Mouse (Mus musculus): ENCODE data around the gene Tmtc4. TPM values are rescaled to one million over a fixed set of nuclear protein-coding genes. Genes with fewer than 3 reads are reported as not detected.

Gene Tmtc4
- polyA plus RNA-seq, 1 experiment from 2014 or later = 25.2 TPM

DNA sequence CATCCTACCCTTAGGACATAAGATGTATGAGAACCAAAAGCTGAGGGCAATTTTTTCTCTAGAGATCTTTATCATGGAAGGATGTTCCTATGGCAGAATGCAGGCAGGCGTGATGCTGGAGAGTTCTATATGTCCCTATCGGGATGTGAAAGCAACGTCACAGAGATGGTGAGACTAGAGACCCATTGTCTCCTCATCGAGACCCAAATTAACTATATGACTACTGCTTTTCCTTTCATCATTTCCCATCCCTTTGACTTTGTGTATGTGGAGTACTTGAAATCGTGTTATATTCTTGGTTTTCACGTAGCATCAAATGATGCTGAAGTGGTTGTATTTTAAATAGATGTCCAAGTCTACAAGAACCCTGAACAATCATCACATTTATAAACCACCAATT is 70.2 kb downstream of the Tmtc4 start, which contains the start of gene Ggact:
Gene Ggact (minus strand): TSS at position 101 of the 400 bp plus-strand sequence.
- H3K4me1 ChIP-seq = no peaks in the 10 kb centered on the region
- no peaks in the 10 kb centered on the region; the same call in 1 of the 2 replicates for H3K36me3 ChIP-seq
- H3K27me3 ChIP-seq = no peaks in the 10 kb centered on the region
- no peaks in the 10 kb centered on the region for H3K9me3 ChIP-seq (replicated peaks)
- H3K27ac ChIP-seq (replicated peaks) = no peak within 1 kb of the TSS
- 76% methylated on average over 6 of the region's 6 CpGs for WGBS
- H3K9ac ChIP-seq = peak within 1 kb of the TSS; percentile 42
- ATAC-seq (ENCODE audit: insufficient number of reproducible peaks, low FRiP score, low TSS enrichment, low read depth) = no peak
- peak within 1 kb of the TSS; percentile 61 for H3K4me3 ChIP-seq (replicated peaks)
- H3K4me2 ChIP-seq (replicated peaks) = peak within 1 kb of the TSS; percentile 92

GRCm38 (mm10) chr14:122912812-122913498 is 70.9 kb downstream of the Tmtc4 start:
- H3K9ac ChIP-seq = peak overlapping the region; percentile 42
- H3K4me3 ChIP-seq (replicated peaks) = peak overlapping the region; percentile 61
- no peaks in the 10 kb centered on the region for H3K9me3 ChIP-seq (replicated peaks)
- ATAC-seq (ENCODE audit: insufficient number of reproducible peaks, low FRiP score, low TSS enrichment, low read depth) = peak; percentile 57; the same call in 1 of the 2 replicates
- WGBS = 3% methylated on average over 58 of the region's 58 CpGs
- no peaks in the 10 kb centered on the region for H3K4me1 ChIP-seq
- H3K27ac ChIP-seq (replicated peaks) = no peak overlapping the region
- no peaks in the 10 kb centered on the region for H3K36me3 ChIP-seq
- no peaks in the 10 kb centered on the region for H3K27me3 ChIP-seq
- peak overlapping the region; percentile 92 for H3K4me2 ChIP-seq (replicated peaks)

- Histone ChIP-seq H3K27me3 (no peaks in the 10 kb centered on the region), H3K4me3 (replicated peaks) (peak overlapping the region; percentile 61), H3K9ac (no peak overlapping the region), H3K27ac (replicated peaks) (no peak overlapping the region), H3K36me3 (no peaks in the 10 kb centered on the region), H3K4me2 (replicated peaks) (peak overlapping the region; percentile 92), H3K4me1 (no peaks in the 10 kb centered on the region), H3K9me3 (replicated peaks) (0 out of 2 replicates have a peak, but pooled peaks cover 4% of the 10 kb centered on the region)
- no peak for ATAC-seq (ENCODE audit: insufficient number of reproducible peaks, low FRiP score, low TSS enrichment, low read depth)
- 59% methylated on average over 1 of the region's 1 CpGs for WGBS
Observed at GRCm38 (mm10) chr14:122912137-122912536, 71.7 kb downstream of the Tmtc4 start.

- Histone ChIP-seq H3K27ac (replicated peaks) (no peak overlapping the region), H3K27me3 (no peaks in the 10 kb centered on the region), H3K36me3 (no peaks in the 10 kb centered on the region), H3K4me3 (replicated peaks) (no peak overlapping the region), H3K9ac (no peak overlapping the region), H3K4me2 (replicated peaks) (no peak overlapping the region), H3K9me3 (replicated peaks) (0 out of 2 replicates have a peak, but pooled peaks cover 4% of the 10 kb centered on the region), H3K4me1 (no peaks in the 10 kb centered on the region)
- no peak for ATAC-seq (ENCODE audit: insufficient number of reproducible peaks, low FRiP score, low TSS enrichment, low read depth)
Observed at GRCm38 (mm10) chr14:122911265-122911664, 72.6 kb downstream of the Tmtc4 start.

DNA sequence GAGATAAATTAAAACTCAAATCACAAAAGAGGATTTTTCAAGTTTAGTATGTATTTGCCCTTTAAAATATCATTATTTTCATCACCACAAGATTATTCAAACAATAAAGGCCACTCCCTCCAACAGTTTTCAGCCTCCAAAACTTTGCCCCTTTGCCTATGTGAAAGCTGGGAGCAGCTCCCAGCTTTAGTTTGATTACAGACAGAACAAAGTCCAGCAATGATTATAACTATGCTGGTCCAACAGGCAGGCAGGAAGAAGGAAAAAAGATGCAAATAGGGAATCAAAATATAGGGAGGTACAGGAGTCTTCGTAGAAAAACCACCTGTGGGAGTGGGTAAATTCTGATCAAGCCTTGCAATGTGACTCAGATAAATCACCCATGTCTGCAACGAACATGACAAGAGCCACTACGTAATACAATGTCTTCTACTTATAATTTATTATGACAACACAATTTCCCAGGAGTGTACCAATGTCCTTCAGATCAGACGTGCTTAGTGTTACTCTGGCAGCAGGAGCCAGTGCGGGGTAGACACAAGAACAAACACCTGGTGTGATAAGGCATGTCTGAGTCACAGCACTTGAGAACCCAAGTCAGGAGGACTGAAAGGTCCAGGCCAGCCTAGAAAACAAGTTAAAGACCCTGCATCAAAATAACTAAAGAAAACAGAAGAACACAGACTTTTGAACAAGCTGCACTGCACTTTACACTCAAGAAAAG is 74.3 kb downstream of the Tmtc4 start:
- ATAC-seq (ENCODE audit: insufficient number of reproducible peaks, low FRiP score, low TSS enrichment, low read depth) = no peak
- WGBS = 79% methylated on average over 5 of the region's 5 CpGs
- Histone ChIP-seq H3K4me3 (replicated peaks) (no peak overlapping the region), H3K4me2 (replicated peaks) (no peak overlapping the region), H3K4me1 (no peaks in the 10 kb centered on the region), H3K27me3 (no peaks in the 10 kb centered on the region), H3K27ac (replicated peaks) (no peak overlapping the region), H3K9me3 (replicated peaks) (0 out of 2 replicates have a peak, but pooled peaks cover 4% of the 10 kb centered on the region), H3K36me3 (no peaks in the 10 kb centered on the region), H3K9ac (no peak overlapping the region)

- 90% methylated on average over 4 of the region's 4 CpGs for WGBS
- no peaks in the 10 kb centered on the region for H3K36me3 ChIP-seq
- ATAC-seq (ENCODE audit: insufficient number of reproducible peaks, low FRiP score, low TSS enrichment, low read depth) = no peak
- H3K4me3 ChIP-seq (replicated peaks) = no peak overlapping the region
- H3K4me2 ChIP-seq (replicated peaks) = no peak overlapping the region
- 0 out of 2 replicates have a peak, but pooled peaks cover 4% of the 10 kb centered on the region for H3K9me3 ChIP-seq (replicated peaks)
- H3K9ac ChIP-seq = no peak overlapping the region
- 0 out of 2 replicates have a peak, but pooled peaks cover 1% of the 10 kb centered on the region for H3K4me1 ChIP-seq
- no peaks in the 10 kb centered on the region for H3K27me3 ChIP-seq
- no peak overlapping the region for H3K27ac ChIP-seq (replicated peaks)
Observed at GRCm38 (mm10) chr14:122908075-122908474, 75.8 kb downstream of the Tmtc4 start.

DNA sequence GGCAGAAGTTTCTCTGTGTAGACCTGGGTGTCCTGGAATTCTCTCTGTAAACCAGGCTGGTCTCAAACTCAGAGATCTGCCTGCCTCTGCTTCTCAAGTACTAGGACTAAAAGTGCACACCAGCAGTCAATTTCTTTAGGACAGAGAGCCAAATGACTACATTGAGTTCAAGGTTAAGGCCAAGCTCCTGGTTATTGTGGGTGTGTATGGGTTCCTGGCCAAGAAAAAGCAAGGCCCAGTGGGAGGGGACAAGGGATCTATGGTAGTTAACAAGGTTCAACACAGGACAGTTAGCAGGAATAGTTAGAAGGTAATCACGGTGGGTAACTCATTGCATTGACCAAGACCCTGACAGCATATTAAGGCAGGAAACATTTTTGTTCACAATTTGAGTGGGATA is 78.8 kb downstream of the Tmtc4 start:
- Histone ChIP-seq H3K36me3 (no peaks in the 10 kb centered on the region), H3K27me3 (no peaks in the 10 kb centered on the region), H3K9ac (no peak overlapping the region), H3K4me1 (peaks cover 13% of the 10 kb centered on the region), H3K4me2 (replicated peaks) (no peak overlapping the region), H3K9me3 (replicated peaks) (0 out of 2 replicates have a peak, but pooled peaks cover 4% of the 10 kb centered on the region), H3K4me3 (replicated peaks) (no peak overlapping the region), H3K27ac (replicated peaks) (no peak overlapping the region)
- no peak for ATAC-seq (ENCODE audit: insufficient number of reproducible peaks, low FRiP score, low TSS enrichment, low read depth)
- WGBS = 91% methylated on average over 1 of the region's 1 CpGs

DNA sequence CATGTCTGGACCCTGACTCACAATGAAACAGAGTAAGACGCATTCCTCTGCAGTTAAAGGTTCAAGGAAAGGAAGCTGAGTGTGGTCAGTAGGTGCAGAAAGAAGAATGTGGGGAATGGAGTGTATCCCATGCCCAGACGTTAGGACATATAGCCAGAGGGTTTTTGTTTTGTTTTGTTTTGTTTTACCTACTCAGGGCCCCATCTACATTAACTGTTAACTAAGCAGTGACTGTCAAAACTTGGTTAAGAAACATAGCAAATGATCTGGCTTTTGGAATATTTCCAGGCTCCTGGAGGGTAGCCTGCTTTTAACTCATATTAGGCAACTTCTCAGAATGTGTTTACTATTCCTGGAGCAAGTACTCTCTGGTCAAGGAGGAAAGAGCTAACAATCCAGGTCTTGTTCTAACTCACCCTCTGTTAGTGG is 79.9 kb downstream of the Tmtc4 start:
- peaks cover 13% of the 10 kb centered on the region for H3K4me1 ChIP-seq
- H3K9ac ChIP-seq = no peak overlapping the region
- H3K27ac ChIP-seq (replicated peaks) = no peak overlapping the region
- H3K4me2 ChIP-seq (replicated peaks) = no peak overlapping the region
- H3K4me3 ChIP-seq (replicated peaks) = no peak overlapping the region
- H3K27me3 ChIP-seq = no peaks in the 10 kb centered on the region
- 0 out of 2 replicates have a peak, but pooled peaks cover 4% of the 10 kb centered on the region for H3K9me3 ChIP-seq (replicated peaks)
- ATAC-seq (ENCODE audit: insufficient number of reproducible peaks, low FRiP score, low TSS enrichment, low read depth) = no peak
- 42% methylated on average over 2 of the region's 2 CpGs for WGBS
- no peaks in the 10 kb centered on the region for H3K36me3 ChIP-seq

DNA sequence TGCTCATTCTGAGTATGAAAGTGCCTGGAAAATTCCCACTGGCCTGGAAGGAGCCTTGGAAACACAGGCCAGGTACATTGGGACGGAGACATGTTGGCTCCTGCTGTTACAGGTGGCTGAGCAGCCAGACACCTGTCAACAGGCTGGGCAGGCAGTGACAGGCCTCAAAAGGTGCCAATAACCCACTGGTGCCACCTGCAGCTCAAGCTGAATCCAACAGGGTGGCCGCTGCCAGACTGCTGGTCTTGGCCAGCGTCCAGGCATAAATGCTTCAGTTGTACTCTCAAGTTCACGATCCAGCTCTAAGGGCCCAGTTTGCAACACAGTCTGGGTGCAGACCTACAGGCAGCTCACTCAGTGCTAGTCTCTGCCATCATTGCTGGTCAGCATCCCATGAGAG is 81.0 kb downstream of the Tmtc4 start:
- peak; percentile 53; the same call in 1 of the 2 replicates for ATAC-seq (ENCODE audit: insufficient number of reproducible peaks, low FRiP score, low TSS enrichment, low read depth)
- H3K9ac ChIP-seq = no peak overlapping the region
- no peak overlapping the region for H3K4me3 ChIP-seq (replicated peaks)
- H3K27ac ChIP-seq (replicated peaks) = no peak overlapping the region
- H3K36me3 ChIP-seq = no peaks in the 10 kb centered on the region
- H3K9me3 ChIP-seq (replicated peaks) = 0 out of 2 replicates have a peak, but pooled peaks cover 4% of the 10 kb centered on the region
- no peak overlapping the region for H3K4me2 ChIP-seq (replicated peaks)
- H3K27me3 ChIP-seq = no peaks in the 10 kb centered on the region
- 65% methylated on average over 4 of the region's 4 CpGs for WGBS
- H3K4me1 ChIP-seq = peaks cover 13% of the 10 kb centered on the region

DNA sequence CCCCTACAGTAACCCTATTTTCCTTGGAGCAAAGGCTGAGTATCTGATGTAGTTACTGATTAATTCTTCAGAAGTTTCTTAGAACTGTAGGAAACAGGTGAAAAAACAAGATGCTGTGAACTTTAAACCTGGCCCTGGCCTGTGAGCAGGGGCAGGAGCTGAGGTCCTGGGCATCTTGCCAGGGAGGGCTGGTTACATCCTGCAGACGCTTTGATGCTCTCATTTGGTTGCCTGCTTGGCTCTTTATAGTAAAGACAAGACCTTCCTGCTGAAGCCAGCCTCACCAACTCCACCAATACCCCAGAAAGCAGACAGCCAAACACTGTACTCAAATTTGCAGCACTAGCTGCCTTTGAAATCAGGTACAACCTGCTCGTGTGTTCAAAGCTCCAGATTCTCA is 81.7 kb downstream of the Tmtc4 start:
- Histone ChIP-seq H3K4me1 (peaks cover 13% of the 10 kb centered on the region), H3K36me3 (no peaks in the 10 kb centered on the region), H3K27ac (replicated peaks) (no peak overlapping the region), H3K27me3 (no peaks in the 10 kb centered on the region), H3K4me2 (replicated peaks) (no peak overlapping the region), H3K4me3 (replicated peaks) (no peak overlapping the region), H3K9ac (no peak overlapping the region), H3K9me3 (replicated peaks) (no peaks in the 10 kb centered on the region)
- WGBS = 53% methylated on average over 2 of the region's 2 CpGs
- ATAC-seq (ENCODE audit: insufficient number of reproducible peaks, low FRiP score, low TSS enrichment, low read depth) = no peak

DNA sequence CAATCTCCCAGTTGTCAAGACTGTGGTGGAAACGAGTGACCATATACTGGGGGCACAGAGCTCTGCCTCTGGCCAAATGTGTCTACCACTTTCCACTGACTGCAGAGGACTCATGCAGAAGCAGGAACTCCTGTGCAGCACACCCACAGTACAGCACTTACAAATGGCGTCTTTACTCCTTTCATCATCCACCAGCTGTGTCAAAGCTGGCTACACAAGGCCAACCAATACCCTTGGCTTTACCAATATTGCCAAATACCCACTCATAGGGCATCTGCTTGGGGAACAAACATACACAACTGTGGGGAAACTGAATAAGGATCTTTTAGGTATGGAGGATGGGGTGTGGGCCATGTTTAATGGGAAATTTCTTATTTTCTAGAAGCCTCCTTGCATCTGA is 82.1 kb downstream of the Tmtc4 start:
- Histone ChIP-seq H3K4me2 (replicated peaks) (no peak overlapping the region), H3K4me1 (peaks cover 13% of the 10 kb centered on the region), H3K36me3 (no peaks in the 10 kb centered on the region), H3K27ac (replicated peaks) (no peak overlapping the region), H3K27me3 (no peaks in the 10 kb centered on the region), H3K9ac (no peak overlapping the region), H3K4me3 (replicated peaks) (no peak overlapping the region), H3K9me3 (replicated peaks) (no peaks in the 10 kb centered on the region)
- 82% methylated on average over 2 of the region's 2 CpGs for WGBS
- no peak for ATAC-seq (ENCODE audit: insufficient number of reproducible peaks, low FRiP score, low TSS enrichment, low read depth)

Measured in embryonic facial prominence, embryonic 15.5 days (tissue).